Mouse (Mus musculus) T-helper 1 cell (primary cell): Measurements from ENCODE around the gene Qrsl1.
"Not testable (repeated sequence)": the region's sequence is repeated elsewhere in the genome, so short reads cannot be mapped to it uniquely, and the experiment has no call there.

Source experiments
- in situ Hi-C: fragments of 300-600 bp; cut with MboI, MseI; formaldehyde crosslinking; loops from one replicate; pipeline ENCODE4 v1.15.1; 2025; ENCODE audit warnings: high pct_unique_total_duplicates

Gene Qrsl1

GRCm38 (mm10) chr10:43901578-43902194, at the start of gene Qrsl1, which contains the start of gene Rtn4ip1:
Gene Qrsl1 (minus strand): TSS chr10:43901745.
Gene Rtn4ip1 (plus strand): TSS chr10:43901807.
- in situ Hi-C loops, result no loop called here

- in situ Hi-C loops, result loop anchor here (10.0 kb wide), 1 partner anchor 861 kb away; no protein-coding TSS in a partner anchor
Measured at GRCm38 (mm10) chr10:43945435-43945834, 43.9 kb upstream of the Qrsl1 start.

GRCm38 (mm10) chr10:43943736-43944135, 42.2 kb upstream of the Qrsl1 start:
- in situ Hi-C loops, result loop anchor here (10.0 kb wide), 1 partner anchor 859 kb away; no protein-coding TSS in a partner anchor

- in situ Hi-C loops, result no loop called here
Measured at GRCm38 (mm10) chr10:43939136-43939662, 37.7 kb upstream of the Qrsl1 start.

- in situ Hi-C loops, result no loop called here
Measured at GRCm38 (mm10) chr10:43928596-43928995, 27.1 kb upstream of the Qrsl1 start.

GRCm38 (mm10) chr10:43927736-43928135, 26.2 kb upstream of the Qrsl1 start:
- in situ Hi-C loops, result no loop called here

GRCm38 (mm10) chr10:43925776-43926175, 24.2 kb upstream of the Qrsl1 start:
- in situ Hi-C loops, result not testable (repeated sequence)

GRCm38 (mm10) chr10:43923096-43923495, 21.6 kb upstream of the Qrsl1 start:
- in situ Hi-C loops, result no loop called here

GRCm38 (mm10) chr10:43918696-43919608, 17.4 kb upstream of the Qrsl1 start:
- in situ Hi-C loops, result loop anchor here (5.0 kb wide), 1 partner anchor 342 kb away; the partner anchor contains the start of gene Cd24a

GRCm38 (mm10) chr10:43916737-43917136, 15.2 kb upstream of the Qrsl1 start:
- in situ Hi-C loops, result loop anchor here (5.0 kb wide), 1 partner anchor 339 kb away; the partner anchor contains the start of gene Cd24a

- in situ Hi-C loops, result loop anchor here (5.0 kb wide), 1 partner anchor 339 kb away; the partner anchor contains the start of gene Cd24a
Measured at GRCm38 (mm10) chr10:43916181-43916580, 14.6 kb upstream of the Qrsl1 start.

- in situ Hi-C loops, result no loop called here
Measured at GRCm38 (mm10) chr10:43912236-43912635, 10.7 kb upstream of the Qrsl1 start.

- in situ Hi-C loops, result no loop called here
Measured at GRCm38 (mm10) chr10:43910873-43911142, 9.3 kb upstream of the Qrsl1 start.

GRCm38 (mm10) chr10:43910032-43910872, 8.7 kb upstream of the Qrsl1 start:
- in situ Hi-C loops, result no loop called here

GRCm38 (mm10) chr10:43904569-43904968, 3.0 kb upstream of the Qrsl1 start:
- in situ Hi-C loops, result no loop called here

GRCm38 (mm10) chr10:43900883-43901570, 518 bp downstream of the Qrsl1 start:
- in situ Hi-C loops, result no loop called here

GRCm38 (mm10) chr10:43898276-43898675, 3.3 kb downstream of the Qrsl1 start:
- in situ Hi-C loops, result no loop called here

GRCm38 (mm10) chr10:43896065-43896464, 5.5 kb downstream of the Qrsl1 start:
- in situ Hi-C loops, result no loop called here

- in situ Hi-C loops, result no loop called here
Measured at GRCm38 (mm10) chr10:43892971-43893370, 8.6 kb downstream of the Qrsl1 start.

GRCm38 (mm10) chr10:43888976-43889375, 12.6 kb downstream of the Qrsl1 start:
- in situ Hi-C loops, result no loop called here

GRCm38 (mm10) chr10:43887676-43888075, 13.9 kb downstream of the Qrsl1 start:
- in situ Hi-C loops, result no loop called here
